Mouse (Mus musculus): ENCODE results near the gene Carmil3. TPM values are rescaled to one million over a fixed set of nuclear protein-coding genes. Genes with fewer than 3 reads are reported as not detected.

Carmil3 gene
- 1.8 and 1.9 TPM in 2 replicates for polyA plus RNA-seq (2015; fragmentation: Nextera tagmentation; extraction: Ambion mirVana)

GRCm38 (mm10) chr14:55490361-55491201 is at the start of gene Carmil3:
TSS of gene Carmil3 (plus strand) at chr14:55490651.
- no peaks in the 10 kb centered on the region for H3K9me3 ChIP-seq (replicated peaks; ENCODE audit: control insufficient read depth, low read length)
- 0 out of 2 replicates have a peak, but pooled peaks cover 5% of the 10 kb centered on the region for H3K36me3 ChIP-seq (ENCODE audit: control insufficient read depth, insufficient read depth, low read length)
- 1% methylated on average over 68 of the region's 68 CpGs for WGBS
- H3K4me2 ChIP-seq (ENCODE audit: low read depth, low read length), result peak within 1 kb of the TSS; percentile 97
- H3K9ac ChIP-seq (ENCODE audit: low read length), result peak within 1 kb of the TSS; percentile 73
- peak within 1 kb of the TSS; percentile 71 for H3K4me3 ChIP-seq (replicated peaks; ENCODE audit: low read length)
- H3K4me1 ChIP-seq (ENCODE audit: control insufficient read depth, insufficient read depth, low read length), result no peaks in the 10 kb centered on the region; the same call in 1 of the 2 replicates
- no peaks in the 10 kb centered on the region for H3K27me3 ChIP-seq (ENCODE audit: control insufficient read depth, insufficient read depth, low read length)
- H3K27ac ChIP-seq (ENCODE audit: low read length), result peak within 1 kb of the TSS; percentile 35; the same call in 1 of the 2 replicates
- ATAC-seq (ENCODE audit: insufficient read depth, low FRiP score), result peak; percentile 82

GRCm38 (mm10) chr14:55457693-55458092 is 32.8 kb upstream of the Carmil3 start:
- 31% methylated on average over 2 of the region's 2 CpGs for WGBS
- Histone ChIP-seq H3K4me3 (replicated peaks; ENCODE audit: low read length) (no peak overlapping the region), H3K9ac (ENCODE audit: low read length) (no peak overlapping the region), H3K27ac (ENCODE audit: low read length) (no peak overlapping the region), H3K9me3 (replicated peaks; ENCODE audit: control insufficient read depth, low read length) (peaks cover 3% of the 10 kb centered on the region; the same call in 1 of the 2 replicates), H3K27me3 (ENCODE audit: control insufficient read depth, insufficient read depth, low read length) (no peaks in the 10 kb centered on the region), H3K4me1 (ENCODE audit: control insufficient read depth, insufficient read depth, low read length) (0 out of 2 replicates have a peak, but pooled peaks cover 5% of the 10 kb centered on the region), H3K36me3 (ENCODE audit: control insufficient read depth, insufficient read depth, low read length) (no peaks in the 10 kb centered on the region), H3K4me2 (ENCODE audit: low read depth, low read length) (no peak overlapping the region)
- ATAC-seq (ENCODE audit: insufficient read depth, low FRiP score), result no peak

GRCm38 (mm10) chr14:55458273-55458672 is 32.2 kb upstream of the Carmil3 start:
- H3K27me3 ChIP-seq (ENCODE audit: control insufficient read depth, insufficient read depth, low read length), result no peaks in the 10 kb centered on the region
- WGBS, result 28% methylated on average over 10 of the region's 10 CpGs
- 0 out of 2 replicates have a peak, but pooled peaks cover 5% of the 10 kb centered on the region for H3K4me1 ChIP-seq (ENCODE audit: control insufficient read depth, insufficient read depth, low read length)
- H3K9me3 ChIP-seq (replicated peaks; ENCODE audit: control insufficient read depth, low read length), result peaks cover 3% of the 10 kb centered on the region; the same call in 1 of the 2 replicates
- no peak for ATAC-seq (ENCODE audit: insufficient read depth, low FRiP score)
- H3K36me3 ChIP-seq (ENCODE audit: control insufficient read depth, insufficient read depth, low read length), result no peaks in the 10 kb centered on the region
- H3K27ac ChIP-seq (ENCODE audit: low read length), result no peak overlapping the region
- no peak overlapping the region for H3K4me2 ChIP-seq (ENCODE audit: low read depth, low read length)
- H3K4me3 ChIP-seq (replicated peaks; ENCODE audit: low read length), result no peak overlapping the region
- no peak overlapping the region for H3K9ac ChIP-seq (ENCODE audit: low read length)

- no peak for ATAC-seq (ENCODE audit: insufficient read depth, low FRiP score)
- H3K4me1 ChIP-seq (ENCODE audit: control insufficient read depth, insufficient read depth, low read length), result 0 out of 2 replicates have a peak, but pooled peaks cover 5% of the 10 kb centered on the region
- 67% methylated on average over 3 of the region's 3 CpGs for WGBS
- H3K27me3 ChIP-seq (ENCODE audit: control insufficient read depth, insufficient read depth, low read length), result no peaks in the 10 kb centered on the region
- no peak overlapping the region for H3K4me3 ChIP-seq (replicated peaks; ENCODE audit: low read length)
- no peak overlapping the region for H3K4me2 ChIP-seq (ENCODE audit: low read depth, low read length)
- no peaks in the 10 kb centered on the region for H3K36me3 ChIP-seq (ENCODE audit: control insufficient read depth, insufficient read depth, low read length)
- no peak overlapping the region for H3K27ac ChIP-seq (ENCODE audit: low read length)
- H3K9me3 ChIP-seq (replicated peaks; ENCODE audit: control insufficient read depth, low read length), result peaks cover 3% of the 10 kb centered on the region; the same call in 1 of the 2 replicates
- H3K9ac ChIP-seq (ENCODE audit: low read length), result no peak overlapping the region
Measured at GRCm38 (mm10) chr14:55458761-55459160, 31.7 kb upstream of the Carmil3 start.

GRCm38 (mm10) chr14:55459796-55460195 is 30.7 kb upstream of the Carmil3 start:
- Histone ChIP-seq H3K4me3 (replicated peaks; ENCODE audit: low read length) (no peak overlapping the region), H3K36me3 (ENCODE audit: control insufficient read depth, insufficient read depth, low read length) (no peaks in the 10 kb centered on the region), H3K4me1 (ENCODE audit: control insufficient read depth, insufficient read depth, low read length) (0 out of 2 replicates have a peak, but pooled peaks cover 5% of the 10 kb centered on the region), H3K27me3 (ENCODE audit: control insufficient read depth, insufficient read depth, low read length) (no peaks in the 10 kb centered on the region), H3K27ac (ENCODE audit: low read length) (no peak overlapping the region), H3K9ac (ENCODE audit: low read length) (no peak overlapping the region), H3K4me2 (ENCODE audit: low read depth, low read length) (peak overlapping the region; percentile 7; the same call in 1 of the 2 replicates), H3K9me3 (replicated peaks; ENCODE audit: control insufficient read depth, low read length) (peaks cover 3% of the 10 kb centered on the region; the same call in 1 of the 2 replicates)
- 52% methylated on average over 4 of the region's 4 CpGs for WGBS
- ATAC-seq (ENCODE audit: insufficient read depth, low FRiP score), result peak; percentile 66; the same call in 1 of the 2 replicates

- peak overlapping the region; percentile 7; the same call in 1 of the 2 replicates for H3K4me2 ChIP-seq (ENCODE audit: low read depth, low read length)
- 57% methylated on average over 10 of the region's 10 CpGs for WGBS
- H3K36me3 ChIP-seq (ENCODE audit: control insufficient read depth, insufficient read depth, low read length), result no peaks in the 10 kb centered on the region
- H3K27me3 ChIP-seq (ENCODE audit: control insufficient read depth, insufficient read depth, low read length), result no peaks in the 10 kb centered on the region
- peak; percentile 68; the same call in 1 of the 2 replicates for ATAC-seq (ENCODE audit: insufficient read depth, low FRiP score)
- no peak overlapping the region for H3K27ac ChIP-seq (ENCODE audit: low read length)
- H3K9me3 ChIP-seq (replicated peaks; ENCODE audit: control insufficient read depth, low read length), result peaks cover 3% of the 10 kb centered on the region; the same call in 1 of the 2 replicates
- H3K9ac ChIP-seq (ENCODE audit: low read length), result no peak overlapping the region
- no peak overlapping the region for H3K4me3 ChIP-seq (replicated peaks; ENCODE audit: low read length)
- 0 out of 2 replicates have a peak, but pooled peaks cover 5% of the 10 kb centered on the region for H3K4me1 ChIP-seq (ENCODE audit: control insufficient read depth, insufficient read depth, low read length)
Measured at GRCm38 (mm10) chr14:55460297-55460696, 30.2 kb upstream of the Carmil3 start.

GRCm38 (mm10) chr14:55461757-55462156 is 28.7 kb upstream of the Carmil3 start:
- H3K4me3 ChIP-seq (replicated peaks; ENCODE audit: low read length), result no peak overlapping the region
- ATAC-seq (ENCODE audit: insufficient read depth, low FRiP score), result no peak
- no peaks in the 10 kb centered on the region for H3K27me3 ChIP-seq (ENCODE audit: control insufficient read depth, insufficient read depth, low read length)
- no peaks in the 10 kb centered on the region for H3K9me3 ChIP-seq (replicated peaks; ENCODE audit: control insufficient read depth, low read length)
- no peak overlapping the region for H3K4me2 ChIP-seq (ENCODE audit: low read depth, low read length)
- no peaks in the 10 kb centered on the region for H3K36me3 ChIP-seq (ENCODE audit: control insufficient read depth, insufficient read depth, low read length)
- no peak overlapping the region for H3K27ac ChIP-seq (ENCODE audit: low read length)
- no peak overlapping the region for H3K9ac ChIP-seq (ENCODE audit: low read length)
- 25% methylated on average over 4 of the region's 4 CpGs for WGBS
- 0 out of 2 replicates have a peak, but pooled peaks cover 5% of the 10 kb centered on the region for H3K4me1 ChIP-seq (ENCODE audit: control insufficient read depth, insufficient read depth, low read length)

GRCm38 (mm10) chr14:55466481-55466880 is 24.0 kb upstream of the Carmil3 start:
- Histone ChIP-seq H3K27me3 (ENCODE audit: control insufficient read depth, insufficient read depth, low read length) (no peaks in the 10 kb centered on the region), H3K36me3 (ENCODE audit: control insufficient read depth, insufficient read depth, low read length) (no peaks in the 10 kb centered on the region), H3K9ac (ENCODE audit: low read length) (no peak overlapping the region), H3K4me3 (replicated peaks; ENCODE audit: low read length) (no peak overlapping the region), H3K4me2 (ENCODE audit: low read depth, low read length) (no peak overlapping the region), H3K27ac (ENCODE audit: low read length) (no peak overlapping the region), H3K4me1 (ENCODE audit: control insufficient read depth, insufficient read depth, low read length) (no peaks in the 10 kb centered on the region), H3K9me3 (replicated peaks; ENCODE audit: control insufficient read depth, low read length) (no peaks in the 10 kb centered on the region)
- ATAC-seq (ENCODE audit: insufficient read depth, low FRiP score), result no peak
- WGBS, result 58% methylated on average over 4 of the region's 4 CpGs

- Histone ChIP-seq H3K9ac (ENCODE audit: low read length) (no peak overlapping the region), H3K4me3 (replicated peaks; ENCODE audit: low read length) (no peak overlapping the region), H3K27ac (ENCODE audit: low read length) (no peak overlapping the region), H3K4me1 (ENCODE audit: control insufficient read depth, insufficient read depth, low read length) (no peaks in the 10 kb centered on the region), H3K27me3 (ENCODE audit: control insufficient read depth, insufficient read depth, low read length) (no peaks in the 10 kb centered on the region), H3K36me3 (ENCODE audit: control insufficient read depth, insufficient read depth, low read length) (no peaks in the 10 kb centered on the region), H3K9me3 (replicated peaks; ENCODE audit: control insufficient read depth, low read length) (no peaks in the 10 kb centered on the region), H3K4me2 (ENCODE audit: low read depth, low read length) (no peak overlapping the region)
- 72% methylated on average over 7 of the region's 7 CpGs for WGBS
- no peak for ATAC-seq (ENCODE audit: insufficient read depth, low FRiP score)
Measured at GRCm38 (mm10) chr14:55467108-55467507, 23.3 kb upstream of the Carmil3 start.
